Mouse (Mus musculus): ENCODE data around the gene Setd1a.
"Not testable (repeated sequence)": the region's sequence is repeated elsewhere in the genome, so short reads cannot be mapped to it uniquely, and the experiment has no call there.

Setd1a gene

GRCm38 (mm10) chr7:127766851-127767609 is 9.4 kb upstream of the Setd1a start:
- DNase-seq (ENCODE audit: low spot score in 2 of 2), result no peak

- DNase-seq (ENCODE audit: low spot score in 2 of 2), result no peak
Measured at GRCm38 (mm10) chr7:127767671-127768345, 8.7 kb upstream of the Setd1a start.

GRCm38 (mm10) chr7:127768346-127768996 is 8.0 kb upstream of the Setd1a start:
- DNase-seq (ENCODE audit: low spot score in 2 of 2), result no peak

GRCm38 (mm10) chr7:127768997-127769593 is 7.4 kb upstream of the Setd1a start:
- peak in 1 of 2 experiments; percentile 39 for DNase-seq (ENCODE audit: low spot score in 2 of 2)

- DNase-seq (ENCODE audit: low spot score in 2 of 2), result peak; percentile 68 to 80
Measured at GRCm38 (mm10) chr7:127769651-127770038, 6.8 kb upstream of the Setd1a start, which contains the start of gene Orai3. Gene Orai3, plus strand, starts transcription at chr7:127769815.

GRCm38 (mm10) chr7:127770039-127770905 is 6.2 kb upstream of the Setd1a start:
- DNase-seq (ENCODE audit: low spot score in 2 of 2), result no peak

GRCm38 (mm10) chr7:127771262-127771661 is 5.2 kb upstream of the Setd1a start:
- no peak for DNase-seq (ENCODE audit: low spot score in 2 of 2)

- no peak for DNase-seq (ENCODE audit: low spot score in 2 of 2)
Measured at GRCm38 (mm10) chr7:127772080-127772479, 4.4 kb upstream of the Setd1a start.

- DNase-seq (ENCODE audit: low spot score in 2 of 2), result no peak
Measured at GRCm38 (mm10) chr7:127772557-127772956, 3.9 kb upstream of the Setd1a start.

- peak; percentile 62 to 72 for DNase-seq (ENCODE audit: low spot score in 2 of 2)
Measured at GRCm38 (mm10) chr7:127773664-127774384, 2.6 kb upstream of the Setd1a start.

- not testable (repeated sequence) for DNase-seq (ENCODE audit: low spot score in 2 of 2)
Measured at GRCm38 (mm10) chr7:127775837-127776236, 633 bp upstream of the Setd1a start.

GRCm38 (mm10) chr7:127776878-127777473 is 506 bp downstream of the Setd1a start:
- DNase-seq (ENCODE audit: low spot score in 2 of 2), result peak; percentile 96 to 97

GRCm38 (mm10) chr7:127777474-127778266 is 1.2 kb downstream of the Setd1a start:
- no peak for DNase-seq (ENCODE audit: low spot score in 2 of 2)

- no peak for DNase-seq (ENCODE audit: low spot score in 2 of 2)
Measured at GRCm38 (mm10) chr7:127778350-127778749, 1.9 kb downstream of the Setd1a start.

GRCm38 (mm10) chr7:127785308-127785707 is 8.8 kb downstream of the Setd1a start, which contains the start of gene Gm49388:
Gene Gm49388, plus strand, starts transcription at chr7:127785608.
- DNase-seq (ENCODE audit: low spot score in 2 of 2), result no peak

GRCm38 (mm10) chr7:127797076-127797845 is 20.8 kb downstream of the Setd1a start:
- no peak for DNase-seq (ENCODE audit: low spot score in 2 of 2)

GRCm38 (mm10) chr7:127798591-127798990 is 22.1 kb downstream of the Setd1a start:
- DNase-seq (ENCODE audit: low spot score in 2 of 2), result no peak

- no peak for DNase-seq (ENCODE audit: low spot score in 2 of 2)
Measured at GRCm38 (mm10) chr7:127799211-127799610, 22.7 kb downstream of the Setd1a start.
